Mouse (Mus musculus): ENCODE measurements around the gene Gsx2.

DNA sequence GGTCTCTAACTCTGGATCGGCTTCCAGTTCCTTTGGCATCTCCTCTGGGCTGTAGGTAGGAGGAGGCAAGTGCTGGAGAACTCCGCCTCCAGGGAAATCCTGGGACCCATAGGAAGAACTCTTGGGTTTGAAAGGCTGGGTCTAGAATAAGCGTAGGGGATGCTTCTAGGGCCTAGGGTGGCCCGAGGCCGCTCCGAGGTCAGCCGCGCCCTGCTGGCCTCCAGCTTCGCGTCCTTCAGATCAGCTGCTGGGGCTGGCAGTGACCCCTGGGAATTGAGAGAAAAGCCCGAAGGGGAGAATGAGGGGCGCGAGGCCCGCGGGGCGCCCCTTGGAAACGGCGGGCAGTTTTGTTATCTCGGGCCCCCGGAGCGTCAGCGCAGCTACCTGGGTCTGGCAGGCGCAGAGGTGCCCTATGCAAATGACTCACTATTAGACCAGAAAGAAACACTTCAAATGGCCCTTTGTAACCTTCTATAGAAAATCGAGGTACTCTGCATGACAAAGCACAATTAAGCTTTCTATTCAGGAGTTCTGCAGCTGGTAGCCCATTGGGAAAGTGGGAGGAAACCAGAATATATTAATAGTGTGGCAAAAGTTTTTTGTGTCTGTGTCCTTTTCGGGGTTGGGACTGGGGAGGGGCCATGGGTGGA lies 9.6 kb downstream of the Gsx2 start:
- TF ChIP-seq CTCF (conservative IDR thresholded peaks at IDR 0.05; ENCODE audit: low read length) (no peak), NANOG (IDR thresholded peaks at IDR 0.05; ENCODE audit: borderline replicate concordance, low read length) (peak; percentile 96), POU5F1 (IDR thresholded peaks at IDR 0.05; ENCODE audit: borderline replicate concordance, low read length) (peak; percentile 97)

All from E14TG2a.4 (cell line).